In the genomic region with DNA sequence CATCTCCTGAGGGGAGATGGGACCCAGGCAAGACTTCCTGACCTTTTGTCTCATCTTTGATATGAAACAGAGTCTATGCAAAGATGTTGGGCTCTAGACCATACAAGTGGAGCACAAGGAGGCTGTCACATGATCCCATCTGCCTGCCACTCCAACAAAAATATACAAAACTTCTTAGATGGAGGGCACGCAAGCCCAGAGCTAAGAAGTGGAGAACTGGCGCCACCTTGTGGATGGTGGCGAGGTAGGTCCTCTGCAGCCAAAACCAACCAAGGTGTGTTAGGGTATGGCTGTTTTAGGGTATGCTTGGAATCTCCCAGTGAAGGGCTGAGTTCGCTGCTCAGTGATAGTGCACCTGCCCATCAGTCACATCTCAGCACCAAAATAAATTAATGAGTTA, we compare ENCODE assay signal across 8 mouse cellular contexts. TPM values are rescaled to one million over a fixed set of nuclear protein-coding genes. Genes with fewer than 3 reads are reported as not detected.
DNase-seq lines count a peak whose midpoint lies in the region.

No protein-coding gene starts in this region.

- peak; percentile 46 to 57 for DNase-seq in adrenal gland, adult 18-20 months (ENCODE audit: low spot score in 2 of 2)
- no peak for DNase-seq in adrenal gland, adult 8-10 months
- DNase-seq in ovary, postnatal 36 days (ENCODE audit: low spot score) = peak; percentile 36
- DNase-seq in ovary, adult 18-20 months (ENCODE audit: low spot score) = no peak
- peak; percentile 82 to 90 for DNase-seq in cerebellum, postnatal 25 days
- DNase-seq in induced T-regulatory cell, adult 2 months (ENCODE audit: low read depth) = peak; percentile 66
- peak; percentile 61 for DNase-seq in lung, postnatal 10 days
- DNase-seq in spleen, postnatal 10 days (ENCODE audit: low spot score in 2 of 2) = peak; percentile 28 to 73

RNA-seq across cellular contexts. Expression of a gene that starts 20.7 kb away (rescaled TPM):
- 1 to 10 TPM; 5.5 to 6.6 TPM for total RNA-seq in adrenal gland, adult 18-20 months (2021)
- 10 to 100 TPM in 1 of 4 experiments, 1 to 10 TPM in 3; 7.3 to 16.5 (median 8.4) TPM for total RNA-seq in adrenal gland, adult 8-10 months (2022)

RNA-seq across cellular contexts. Expression of a gene that starts 58.6 kb away (rescaled TPM):
- total RNA-seq in adrenal gland, adult 18-20 months (2021) = not detected
- not detected for total RNA-seq in adrenal gland, adult 8-10 months (2022)

RNA-seq across cellular contexts. Expression of a gene that starts 59.5 kb away (rescaled TPM):
- 1 to 10 TPM; 4.0 to 5.6 TPM for total RNA-seq in adrenal gland, adult 18-20 months (2021)
- 10 to 100 TPM in 1 of 4 experiments, 1 to 10 TPM in 3; 4.7 to 11.1 (median 7.8) TPM for total RNA-seq in adrenal gland, adult 8-10 months (2022)

Comparison
In these comparisons a context has a peak if more than half of its experiments do, and no peak if none do; other contexts are left out.
1. DNase-seq: peak in adrenal gland, adult 18-20 months (2 of 2), ovary, postnatal 36 days (single experiment), cerebellum, postnatal 25 days (2 of 2), induced T-regulatory cell, adult 2 months (single experiment), lung, postnatal 10 days (single experiment) and spleen, postnatal 10 days (2 of 2); none in adrenal gland, adult 8-10 months (single experiment) and ovary, adult 18-20 months (single experiment).